Mouse (Mus musculus): Measurements from ENCODE around the gene Aldoart2. TPM values are rescaled to one million over a fixed set of nuclear protein-coding genes. Genes with fewer than 3 reads are reported as not detected.
"Not testable (repeated sequence)": the region's sequence is repeated elsewhere in the genome, so short reads cannot be mapped to it uniquely, and the experiment has no call there.

Aldoart2 gene
- total RNA-seq (2021) = under 1 TPM in 1 of 2 experiments, not detected in 1; 0.21 TPM
- long read RNA-seq, experiment 1 = 0 reads
- long read RNA-seq, experiment 2 = 0 reads

DNA sequence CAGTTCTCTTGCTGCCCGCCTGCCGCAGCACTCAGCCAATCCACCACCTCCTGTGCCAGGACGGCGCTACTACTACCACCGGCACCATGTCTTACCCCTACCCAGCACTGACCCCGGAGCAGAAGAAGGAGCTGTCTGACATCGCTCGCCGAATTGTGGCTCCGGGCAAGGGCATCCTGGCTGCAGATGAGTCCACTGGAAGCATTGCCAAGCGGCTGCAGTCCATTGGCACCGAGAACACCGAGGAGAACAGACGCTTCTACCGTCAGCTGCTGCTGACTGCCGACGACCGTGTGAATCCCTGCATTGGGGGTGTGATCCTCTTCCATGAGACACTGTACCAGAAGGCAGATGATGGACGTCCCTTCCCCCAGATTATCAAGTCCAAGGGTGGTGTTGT is at the start of gene Aldoart2:
Gene Aldoart2 (plus strand): TSS at position 34 of the 400 bp plus-strand sequence.
- no peak for DNase-seq (ENCODE audit: low spot score in 2 of 2)

DNA sequence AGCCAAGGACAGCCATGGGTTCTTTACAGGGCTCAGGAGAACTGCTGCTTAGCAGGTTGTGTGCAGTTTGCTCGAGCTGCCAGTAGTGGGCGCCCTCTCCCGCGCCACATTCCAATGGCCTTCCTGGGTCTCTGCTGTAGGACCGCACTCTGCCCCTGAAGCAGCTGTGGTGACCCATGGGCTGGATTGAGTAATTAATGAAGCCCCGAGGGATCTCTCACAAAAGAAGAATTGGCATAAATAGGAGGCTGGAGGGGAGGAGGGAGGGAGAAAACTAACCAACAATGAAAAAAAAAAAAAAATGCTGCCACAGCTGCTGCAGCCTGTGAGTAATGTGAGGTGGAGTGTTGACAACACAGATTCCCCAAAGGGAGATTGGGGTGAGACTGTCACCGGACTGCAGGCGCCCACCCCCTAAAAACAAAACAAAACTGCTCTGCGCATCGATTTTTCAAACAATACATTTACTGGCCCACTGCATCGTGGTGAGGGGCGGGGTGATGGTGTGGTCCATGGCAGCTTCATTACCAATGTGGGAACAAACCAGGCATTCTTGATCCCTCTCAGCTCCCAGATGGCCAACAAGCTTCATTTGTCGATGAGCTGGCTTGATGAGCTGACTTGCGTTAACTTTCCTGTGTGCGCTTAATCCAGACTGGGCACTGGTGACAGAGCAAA is 46.8 kb upstream of the Aldoart2 start:
- peak; percentile 24 to 44 for DNase-seq (ENCODE audit: low spot score in 2 of 2)

DNA sequence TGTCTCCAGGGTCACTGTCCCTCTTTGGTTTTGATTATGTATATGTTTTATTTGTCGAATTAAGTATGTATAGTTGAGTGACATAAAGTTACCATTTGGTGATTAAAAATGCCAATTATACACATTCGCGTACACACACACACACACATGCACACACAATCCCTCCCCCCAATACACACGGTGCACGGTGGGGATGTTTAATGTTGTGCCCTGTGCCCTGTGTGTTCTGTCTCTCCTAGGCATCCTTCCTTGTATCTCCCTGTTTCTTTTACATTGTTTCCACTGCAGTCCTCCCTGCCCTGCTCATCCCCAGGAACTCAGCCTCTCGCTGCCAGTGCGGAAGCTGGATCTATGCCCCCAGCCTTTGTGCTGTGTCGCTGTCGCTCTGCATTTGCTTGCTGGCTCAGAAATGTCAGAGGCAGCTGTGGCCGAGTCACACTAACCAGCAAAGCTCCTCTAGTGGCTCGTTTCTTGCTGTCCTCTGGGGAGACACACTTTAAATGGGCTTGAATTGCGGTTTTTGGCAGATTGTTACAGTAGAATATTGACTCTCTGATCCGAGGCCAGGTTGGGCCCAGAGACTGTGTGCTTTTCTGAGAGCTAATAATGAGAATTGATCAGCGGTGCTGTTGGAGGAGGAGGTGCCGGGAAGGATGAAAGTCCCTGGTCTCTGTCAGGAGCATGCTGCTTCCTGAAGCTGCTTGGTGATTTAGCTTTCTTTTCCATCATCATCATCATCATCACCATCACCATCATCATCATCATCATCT is 37.9 kb upstream of the Aldoart2 start:
- no peak for DNase-seq (ENCODE audit: low spot score in 2 of 2)

DNA sequence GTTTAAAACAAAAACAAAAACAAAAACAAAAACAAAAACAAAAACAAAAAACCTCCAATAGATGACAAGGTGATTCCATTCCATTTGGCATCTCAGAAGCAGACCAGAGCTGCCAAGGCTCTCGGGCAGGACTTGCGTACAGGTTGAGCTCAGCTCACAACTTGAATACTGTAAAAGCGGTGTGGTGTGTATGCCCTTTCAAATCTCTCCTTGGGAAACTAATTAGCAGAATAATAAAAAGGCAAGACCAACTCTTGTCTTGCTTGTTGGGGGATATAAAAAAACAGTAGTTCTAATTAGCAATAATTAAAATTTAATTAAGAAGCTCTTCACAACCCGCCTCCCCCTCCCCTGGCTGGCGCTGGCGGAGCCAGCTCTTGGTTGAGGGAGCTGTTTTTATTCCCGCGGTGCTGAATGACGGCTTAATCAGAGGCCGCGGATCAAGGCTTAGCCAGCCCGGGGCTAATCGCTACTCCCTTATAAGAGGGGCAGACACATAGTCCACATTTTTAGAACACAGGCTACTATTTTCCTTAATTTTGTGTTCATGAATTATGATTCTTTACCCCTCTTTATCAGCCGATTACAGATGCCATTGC is 28.4 kb upstream of the Aldoart2 start:
- DNase-seq (ENCODE audit: low spot score in 2 of 2) = no peak

DNA sequence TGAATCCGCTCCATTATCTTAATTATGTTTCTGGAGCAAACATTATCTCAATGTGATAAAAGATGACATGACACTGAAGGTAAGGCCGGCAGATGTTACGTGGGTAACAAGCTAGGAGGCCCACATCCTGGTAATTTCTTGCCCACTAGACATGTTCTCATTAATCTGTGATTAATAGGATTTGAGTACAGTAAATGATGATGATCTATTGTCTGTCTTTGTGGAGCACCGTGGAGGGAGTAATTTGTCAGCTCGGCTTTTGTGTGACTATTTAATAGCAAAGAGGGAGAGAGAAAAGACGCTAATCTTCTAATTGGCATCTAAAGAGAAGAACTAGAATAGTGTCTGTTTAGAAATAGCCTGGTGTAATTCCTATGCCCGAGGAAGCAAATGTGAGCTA is 27.3 kb upstream of the Aldoart2 start:
- DNase-seq (ENCODE audit: low spot score in 2 of 2) = no peak

DNA sequence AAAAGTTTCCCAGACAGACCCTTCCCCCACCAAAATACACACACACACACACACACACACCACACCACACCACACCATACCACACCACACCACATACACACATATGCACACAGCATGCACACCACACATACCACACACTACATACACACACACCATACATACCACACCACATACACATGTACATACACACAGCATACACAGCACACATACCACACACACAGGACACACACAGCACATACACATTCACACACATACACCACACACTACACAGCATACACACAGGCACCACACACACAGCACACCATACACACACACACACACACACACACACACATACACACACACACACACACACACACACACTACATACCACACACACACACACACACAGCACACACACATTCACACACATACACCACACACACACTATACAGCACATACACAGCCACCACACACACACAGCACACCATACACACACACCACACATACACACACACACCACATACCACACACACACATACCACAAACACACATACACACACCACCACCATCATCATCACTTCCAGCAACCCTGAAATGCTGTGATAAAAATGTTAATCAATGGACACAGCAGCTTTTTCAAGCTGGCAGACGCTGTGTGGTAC is 26.6 kb upstream of the Aldoart2 start:
- DNase-seq (ENCODE audit: low spot score in 2 of 2) = no peak

DNA sequence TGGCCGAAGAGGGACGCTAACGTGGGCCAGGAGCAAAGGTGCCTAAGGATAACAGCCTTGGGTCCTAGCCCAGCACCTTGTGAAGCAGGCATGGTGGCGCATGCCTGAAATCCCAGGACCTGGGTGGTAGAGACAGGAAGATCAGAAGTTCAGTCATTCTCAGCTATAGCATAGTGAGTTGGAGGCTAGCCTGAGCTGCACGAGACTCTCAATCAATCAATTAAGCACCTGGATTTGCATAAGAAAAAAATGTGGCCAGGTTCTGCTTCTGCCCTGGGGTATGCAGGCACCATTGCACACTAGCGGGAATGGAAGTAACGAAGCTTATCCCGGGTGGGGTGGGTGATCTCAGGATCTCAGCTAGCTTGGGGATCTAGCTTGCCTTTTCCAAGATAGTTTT is 25.9 kb upstream of the Aldoart2 start:
- no peak for DNase-seq (ENCODE audit: low spot score in 2 of 2)

DNA sequence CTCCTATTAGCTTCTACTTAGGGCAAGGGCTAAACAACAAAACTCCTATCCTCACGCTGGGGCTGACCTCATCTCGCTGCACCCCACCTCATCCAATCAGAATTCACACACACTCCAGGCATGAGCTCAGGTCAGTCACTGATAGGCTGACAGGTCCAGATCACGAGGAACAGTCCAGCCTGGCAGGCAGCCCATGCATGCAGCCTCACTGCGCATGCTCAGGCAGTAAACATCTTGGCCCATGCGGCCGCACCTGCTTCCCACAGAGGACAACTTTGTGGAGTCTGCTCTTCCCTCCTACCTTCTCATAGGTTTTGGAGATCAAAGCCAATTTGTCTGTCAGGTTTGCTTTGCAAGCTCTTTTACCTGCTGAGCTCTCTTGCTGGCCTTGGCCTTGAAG is 10.1 kb upstream of the Aldoart2 start:
- not testable (repeated sequence) for DNase-seq (ENCODE audit: low spot score in 2 of 2)

DNA sequence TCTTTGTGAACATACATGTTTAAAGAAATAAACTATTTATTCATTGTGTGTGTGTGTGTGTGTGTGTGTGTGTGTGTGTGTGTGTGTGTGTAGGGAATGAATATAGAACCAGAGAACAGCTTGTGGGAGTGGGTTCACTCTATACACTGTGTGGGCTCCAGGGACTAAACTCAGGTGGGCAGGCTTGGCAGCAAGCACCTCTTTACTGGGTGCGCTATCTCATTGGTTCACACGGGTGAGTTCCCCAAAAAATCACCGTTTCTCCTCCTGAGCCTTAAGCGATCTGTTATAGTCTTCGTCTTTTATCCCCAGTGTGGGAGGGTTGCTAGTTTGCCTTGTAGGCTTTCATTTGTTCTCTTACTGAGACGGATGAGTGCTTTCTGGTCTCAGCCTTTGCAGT is 7.2 kb upstream of the Aldoart2 start:
- peak in 1 of 2 experiments; percentile 8 for DNase-seq (ENCODE audit: low spot score in 2 of 2)

DNA sequence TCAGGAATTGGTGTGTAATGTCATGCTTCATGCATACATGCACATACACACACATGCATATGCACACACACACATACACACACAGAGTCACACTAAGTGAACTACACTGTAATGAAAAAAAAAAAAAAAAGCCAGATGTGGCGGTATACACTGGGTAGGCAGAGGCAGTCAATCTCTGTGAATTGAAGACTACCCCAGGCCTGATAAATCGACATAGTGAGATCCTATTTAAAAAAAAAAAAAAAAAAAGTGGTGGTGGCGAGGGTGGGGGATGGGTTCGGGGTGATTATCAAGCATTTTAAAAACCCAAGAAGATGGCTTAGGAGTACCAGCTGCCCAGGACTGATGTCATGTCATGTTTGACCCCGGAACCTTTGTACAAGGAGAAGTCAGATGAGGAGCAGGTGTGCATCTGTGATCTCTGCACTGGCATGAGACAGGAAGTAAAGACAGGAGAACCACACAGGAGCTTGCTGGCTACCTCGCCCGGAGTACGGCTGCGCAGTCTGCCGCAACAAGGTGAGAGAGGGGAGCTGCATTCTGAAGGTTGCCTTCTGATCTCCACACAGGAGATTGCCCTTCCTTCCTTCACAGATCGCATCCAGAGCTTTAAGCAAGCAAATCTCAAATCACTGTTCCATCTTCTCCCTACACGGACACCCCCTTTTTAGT is 5.7 kb upstream of the Aldoart2 start:
- DNase-seq (ENCODE audit: low spot score in 2 of 2) = no peak

DNA sequence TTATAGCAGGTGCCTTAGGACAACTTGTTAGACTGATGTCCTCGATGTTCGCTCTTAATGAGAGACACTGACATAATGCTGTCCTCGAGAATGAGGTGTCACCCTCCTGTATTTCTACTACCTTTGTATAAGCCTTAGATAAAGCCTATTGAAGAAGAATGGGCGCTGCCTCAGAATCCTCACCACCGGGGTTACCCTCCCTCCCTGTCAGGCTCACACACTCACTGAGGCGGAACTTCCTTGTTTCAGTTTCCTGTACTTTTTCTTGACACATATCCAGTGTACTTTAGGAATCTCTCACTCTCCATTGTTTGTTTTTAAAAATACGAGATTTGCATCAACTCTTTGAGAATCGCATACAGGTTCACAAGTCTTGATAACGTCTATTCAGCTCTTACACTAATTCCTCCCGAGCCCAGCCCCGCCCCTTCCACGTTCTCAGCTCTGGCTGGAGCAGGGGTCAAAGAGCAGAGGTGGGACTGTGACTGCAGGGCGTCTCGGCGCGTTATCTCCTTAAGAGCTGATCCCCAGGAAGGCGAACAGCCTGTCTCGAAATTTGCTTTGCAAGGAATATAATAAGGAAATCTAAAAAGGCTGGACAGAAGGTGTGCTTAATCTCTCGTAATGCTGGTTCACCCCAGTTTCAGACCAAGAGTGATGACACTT is 4.9 kb upstream of the Aldoart2 start:
- no peak for DNase-seq (ENCODE audit: low spot score in 2 of 2)

DNA sequence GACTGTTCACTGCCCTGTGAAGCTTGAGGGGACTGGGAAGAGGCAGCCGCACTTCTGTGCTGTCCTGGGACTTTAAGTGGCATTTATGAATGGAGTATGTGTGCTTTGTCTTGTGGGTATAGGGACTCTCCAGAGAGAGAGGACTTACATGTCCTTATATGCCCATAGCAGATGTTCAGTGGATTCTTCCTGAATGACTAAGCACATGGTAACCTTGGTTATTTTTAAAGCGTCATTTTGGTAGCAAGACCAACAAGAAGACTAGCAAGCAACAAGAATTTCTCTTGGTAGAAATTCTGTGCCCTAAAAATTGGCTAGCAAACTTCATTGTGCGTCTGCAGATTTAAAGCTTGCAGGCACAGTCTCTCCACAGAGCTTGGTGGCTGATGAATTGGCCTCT is 1.3 kb upstream of the Aldoart2 start:
- DNase-seq (ENCODE audit: low spot score in 2 of 2) = no peak

DNA sequence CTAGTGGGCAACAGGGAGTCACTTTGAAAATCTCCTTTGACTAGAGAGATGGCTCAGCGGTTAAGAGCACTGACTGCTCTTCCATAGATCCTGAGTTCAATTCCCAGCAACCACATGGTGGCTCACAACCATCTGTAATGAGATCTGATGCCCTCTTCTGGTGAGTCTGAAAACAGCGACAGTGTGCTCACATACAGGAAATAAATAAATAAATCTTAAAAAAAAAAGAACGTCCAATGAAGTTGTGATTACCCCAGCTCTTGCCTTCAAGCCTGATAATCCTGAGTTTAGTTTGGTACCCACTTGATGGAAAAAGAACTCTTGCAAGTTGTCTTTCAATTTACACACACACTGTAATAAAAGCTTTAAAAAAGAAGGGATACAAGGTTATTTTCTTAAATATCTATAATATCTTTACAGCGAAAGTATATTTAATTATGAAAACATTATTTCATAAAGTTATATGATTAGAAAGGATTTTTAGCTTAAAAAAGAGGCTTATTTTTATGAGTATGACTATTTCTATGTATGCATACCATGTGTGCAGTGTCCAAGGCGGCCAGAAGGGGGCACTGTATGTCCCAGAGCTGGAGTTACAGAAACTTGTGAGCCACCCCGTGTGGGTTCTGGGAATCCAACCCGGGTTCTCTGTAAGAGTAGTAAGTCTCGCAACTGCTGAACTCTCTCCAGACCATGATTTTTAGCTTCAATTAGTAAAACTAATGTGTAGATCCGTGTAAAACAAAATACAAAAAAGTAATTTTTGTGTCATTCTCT is 664 bp upstream of the Aldoart2 start:
- no peak for DNase-seq (ENCODE audit: low spot score in 2 of 2)

DNA sequence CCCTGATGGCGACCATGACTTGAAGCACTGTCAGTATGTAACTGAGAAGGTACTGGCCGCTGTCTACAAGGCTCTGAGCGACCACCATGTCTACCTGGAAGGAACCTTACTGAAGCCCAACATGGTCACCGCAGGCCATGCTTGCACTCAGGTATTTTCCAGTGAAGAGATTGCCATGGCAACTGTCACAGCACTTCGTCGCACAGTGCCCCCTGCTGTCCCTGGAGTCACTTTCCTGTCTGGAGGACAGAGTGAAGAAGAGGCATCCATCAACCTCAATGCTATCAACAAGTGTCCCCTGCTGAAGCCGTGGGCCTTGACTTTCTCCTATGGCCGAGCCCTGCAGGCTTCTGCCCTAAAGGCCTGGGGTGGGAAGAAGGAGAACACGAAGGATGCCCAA is 828 bp downstream of the Aldoart2 start:
- no peak for DNase-seq (ENCODE audit: low spot score in 2 of 2)

DNA sequence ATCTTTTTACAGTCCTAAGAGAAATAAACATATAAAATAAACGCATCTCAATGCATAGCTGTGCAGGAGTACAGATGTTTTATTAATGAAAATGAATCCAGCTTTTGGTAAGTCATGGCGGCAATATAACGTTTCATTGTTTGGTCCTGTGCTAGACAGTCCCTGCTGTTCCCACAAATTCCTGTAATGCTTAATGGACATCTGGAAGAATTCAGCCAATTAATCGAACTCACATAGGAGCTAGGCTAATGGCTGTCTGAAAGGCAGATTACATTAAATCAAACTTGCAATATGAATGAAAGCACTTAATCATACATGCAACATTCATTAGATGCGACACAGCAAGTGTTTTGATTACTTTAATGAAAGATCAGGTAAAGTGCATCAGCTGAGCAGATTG is 1.8 kb downstream of the Aldoart2 start:
- no peak for DNase-seq (ENCODE audit: low spot score in 2 of 2)

DNA sequence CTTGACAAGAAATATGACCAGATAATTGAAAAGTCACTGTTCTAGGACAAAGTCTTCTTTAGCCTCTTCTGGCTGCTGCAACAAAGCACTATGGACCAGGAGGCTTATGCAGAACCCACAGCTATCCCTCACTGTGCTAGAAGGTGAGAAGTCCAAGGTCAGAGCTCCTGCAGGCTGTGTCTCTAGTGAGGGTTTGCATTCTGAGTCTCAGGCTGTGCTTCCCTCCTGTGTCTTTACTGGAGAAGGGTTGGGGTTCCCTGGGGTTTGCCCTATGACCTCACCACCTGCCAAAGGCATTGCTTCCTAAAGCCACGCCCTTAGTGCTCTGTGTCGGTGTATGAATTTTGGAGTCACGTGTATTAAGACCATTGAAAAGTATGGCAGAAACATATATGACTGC is 3.4 kb downstream of the Aldoart2 start:
- DNase-seq (ENCODE audit: low spot score in 2 of 2) = no peak

DNA sequence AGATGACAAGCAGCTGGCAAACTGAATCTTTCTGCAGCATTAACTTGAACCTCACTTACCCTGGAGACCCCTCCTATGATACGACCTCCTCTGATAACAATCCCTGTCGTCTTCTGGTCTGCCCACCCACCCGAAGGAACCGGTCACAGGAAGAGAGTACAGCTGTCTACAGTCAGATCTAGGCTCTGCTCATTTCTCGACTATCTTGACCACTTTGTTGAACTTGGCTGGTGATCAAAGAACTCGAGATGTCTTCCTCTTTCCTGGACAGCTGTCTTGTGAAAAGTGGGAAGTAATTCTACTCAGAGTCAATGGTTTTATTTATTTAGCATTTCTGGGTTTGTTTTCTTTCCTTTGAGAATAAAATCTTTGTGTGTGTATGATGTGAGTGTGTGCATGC is 4.6 kb downstream of the Aldoart2 start:
- DNase-seq (ENCODE audit: low spot score in 2 of 2) = no peak

DNA sequence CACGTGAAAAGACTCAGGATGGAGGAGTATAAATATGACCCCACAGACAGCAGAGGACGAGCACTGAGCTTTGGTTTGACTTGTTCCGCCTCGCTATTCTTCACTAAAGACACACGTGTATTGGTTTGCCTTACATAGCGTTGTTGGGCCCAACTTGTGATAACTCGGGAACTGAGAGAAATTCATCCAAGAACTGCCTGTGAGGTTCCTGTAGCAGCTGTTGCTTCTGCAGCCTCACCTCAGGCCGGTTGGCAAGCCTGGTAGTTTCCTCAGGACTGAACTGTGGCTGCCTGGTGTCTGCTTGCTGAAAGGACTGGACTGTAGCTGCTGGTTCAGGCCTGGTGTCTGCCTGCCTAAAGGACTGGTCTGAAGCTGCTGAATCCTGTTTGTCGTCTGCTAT is 5.6 kb downstream of the Aldoart2 start:
- no peak for DNase-seq (ENCODE audit: low spot score in 2 of 2)

DNA sequence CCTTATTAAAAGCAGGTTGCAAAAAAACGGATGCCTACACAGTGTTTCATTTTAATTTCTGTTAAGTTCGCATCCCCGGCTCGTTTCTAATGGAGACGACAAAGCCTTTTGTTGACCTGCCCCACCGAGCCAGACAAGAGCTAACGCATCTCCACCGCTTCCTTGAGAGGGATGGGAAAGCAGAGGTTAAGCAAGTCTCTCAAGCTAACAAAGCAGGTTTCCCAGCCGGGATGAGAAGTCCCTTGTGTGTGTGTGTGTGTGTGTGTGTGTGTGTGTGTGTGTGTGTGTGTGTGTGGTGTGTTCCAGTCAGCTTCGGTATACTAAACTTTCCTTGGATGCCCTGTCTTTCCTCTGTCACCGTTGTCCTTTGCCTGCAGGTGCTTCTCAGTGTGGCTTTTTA is 6.1 kb downstream of the Aldoart2 start:
- DNase-seq (ENCODE audit: low spot score in 2 of 2) = no peak

DNA sequence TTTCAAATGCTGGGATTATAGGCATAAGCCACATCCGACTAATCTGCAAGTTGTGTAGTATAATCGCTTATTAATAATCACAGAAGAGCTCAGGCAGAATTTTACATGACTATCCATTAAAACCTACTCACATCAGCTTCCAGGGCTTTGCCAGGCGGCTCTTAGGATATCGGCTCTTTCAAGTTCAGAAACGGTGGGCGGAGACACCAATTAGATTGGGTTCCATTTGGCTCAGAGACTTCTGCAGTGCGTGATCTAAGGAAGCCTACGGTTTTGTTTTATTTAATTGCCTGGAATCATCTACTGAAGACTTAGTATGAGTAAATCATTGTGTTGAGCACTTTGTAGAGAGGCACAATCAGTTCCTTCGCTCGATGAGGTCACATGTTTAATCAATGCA is 6.6 kb downstream of the Aldoart2 start:
- DNase-seq (ENCODE audit: low spot score in 2 of 2) = no peak

Data from left cerebral cortex, adult 18-20 months (tissue).